Mouse (Mus musculus): ENCODE data around the gene Mx1.

DNA sequence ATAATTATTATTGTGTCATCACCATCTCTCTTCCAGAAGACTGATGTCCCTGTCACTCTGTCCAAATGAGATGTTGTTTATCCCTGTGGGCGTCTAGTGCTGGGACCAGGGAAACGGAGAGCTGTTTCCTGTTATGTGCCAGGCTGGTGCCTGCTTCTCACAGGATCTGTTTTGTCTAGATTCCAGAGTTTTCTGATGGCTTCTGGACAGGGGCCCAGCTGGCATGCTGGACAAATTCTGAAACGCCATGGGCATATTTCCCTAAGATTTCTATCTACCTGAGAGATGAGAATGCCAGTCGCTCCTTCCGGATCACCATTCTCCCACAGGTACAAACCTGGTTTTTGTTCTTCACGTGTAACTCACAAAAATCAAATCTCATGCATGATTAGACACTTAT, 41.0 kb downstream of the Mx1 start:
- TF ChIP-seq CHD1 (IDR thresholded peaks at IDR 0.05; ENCODE audit: low read depth, low read length) (no peak), CTCF (IDR thresholded peaks at IDR 0.05 in 2 of 3, conservative IDR thresholded peaks at IDR 0.05 in 1 of 3; ENCODE audit: control insufficient read depth in 1 of 3, insufficient read depth in 1 of 3, low read depth in 2 of 3, low read length in 3 of 3, poor library complexity in 1 of 3, severe bottlenecking in 1 of 3) (no peak), JUND (IDR thresholded peaks at IDR 0.05; ENCODE audit: low read depth, low read length) (no peak), MEF2A (IDR thresholded peaks at IDR 0.05; ENCODE audit: extremely low read depth, insufficient replicate concordance, low read depth, low read length, poor library complexity, severe bottlenecking) (no peak), SIN3A (IDR thresholded peaks at IDR 0.05; ENCODE audit: low read length) (no peak), MAX (IDR thresholded peaks at IDR 0.05; ENCODE audit: low read length) (no peak), HCFC1 (IDR thresholded peaks at IDR 0.05; ENCODE audit: low read depth, low read length) (no peak), EP300 (IDR thresholded peaks at IDR 0.05; ENCODE audit: low read depth in 1 of 2, low read length in 2 of 2) (no peak), BHLHE40 (IDR thresholded peaks at IDR 0.05; ENCODE audit: borderline replicate concordance, low read depth, low read length) (no peak), NELFE (IDR thresholded peaks at IDR 0.05; ENCODE audit: low read depth, low read length) (no peak), CHD2 (IDR thresholded peaks at IDR 0.05; ENCODE audit: low read length) (no peak), GATA1 (IDR thresholded peaks at IDR 0.05; ENCODE audit: low read depth, low read length) (no peak)
